Mouse (Mus musculus): ENCODE data around the gene Adora2b.

DNA sequence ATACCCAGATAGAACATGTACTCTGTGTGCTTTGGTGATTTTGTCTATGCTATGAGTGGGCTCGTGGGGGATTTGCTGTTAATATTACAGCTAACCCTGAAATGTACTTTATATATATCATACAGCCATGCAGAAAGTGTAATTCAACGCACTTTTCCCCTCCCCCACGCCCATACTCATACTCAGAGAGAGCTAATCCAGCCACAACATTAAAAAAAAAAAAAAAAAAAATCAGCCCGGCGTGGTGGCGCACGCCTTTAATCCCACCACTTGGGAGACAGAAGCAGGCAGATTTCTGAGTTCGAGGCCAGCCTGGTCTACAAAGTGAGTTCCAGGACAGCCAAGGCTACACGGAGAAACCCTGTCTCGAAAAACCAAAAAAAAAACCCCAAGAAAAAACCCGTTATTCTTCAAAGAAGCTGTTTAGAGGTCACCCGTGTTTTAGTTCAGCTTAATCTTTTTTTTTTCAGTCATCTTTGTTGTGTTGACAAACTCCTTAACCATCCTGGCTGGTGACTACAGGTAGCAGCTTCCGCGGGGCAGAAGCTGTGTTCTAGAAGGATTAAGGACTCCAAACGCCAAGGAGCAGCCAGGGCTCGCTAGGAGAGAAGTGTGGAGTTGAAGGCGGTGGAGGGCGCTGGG is 904 bp upstream of the Adora2b start:
- TF ChIP-seq CTCF (IDR thresholded peaks at IDR 0.05; ENCODE audit: insufficient read depth, low read depth, low read length) (no peak), POLR2A (IDR thresholded peaks at IDR 0.05; ENCODE audit: insufficient read depth, low read depth, low read length) (no peak)

Data from olfactory bulb, adult 2 months (tissue).